Mouse (Mus musculus) limb, embryonic 13.5 days (tissue): ENCODE measurements at regions not wholly inside any gene's neighbourhood (a gene's known extent, or its start where the extent isn't known, plus 50 kb on each side); places are given as distances from the start of the nearest gene placed in this dataset.

Source experiments
- ATAC-seq: fragments of 200-750 bp; cut with Nextera tagmentation; 2 replicates; pipeline ENCODE4 v1.8.0; 2017; ENCODE audit warnings: low read depth, moderate number of reproducible peaks, moderate TSS enrichment; ENCODE audit not compliant: low FRiP score
- H3K27ac ChIP-seq: fragments of 300-500 bp; sonication (generic); 2 replicates; pipeline ENCODE4 v1.5.1; 2015; ENCODE audit warnings: inconsistent platforms, mild to moderate bottlenecking, moderate library complexity
- H3K27me3 ChIP-seq: fragments of 300-500 bp; sonication (generic); 2 replicates; pipeline ENCODE4 v1.6.1; 2015; ENCODE audit warnings: mild to moderate bottlenecking, inconsistent platforms
- H3K36me3 ChIP-seq: fragments of 300-500 bp; sonication (generic); 2 replicates; pipeline ENCODE4 v1.6.1; 2015; ENCODE audit warnings: inconsistent platforms, mild to moderate bottlenecking, moderate library complexity
- H3K4me1 ChIP-seq: fragments of 300-500 bp; sonication (generic); 2 replicates; pipeline ENCODE4 v1.6.1; 2015; ENCODE audit warnings: inconsistent platforms
- H3K4me2 ChIP-seq: fragments of 300-500 bp; sonication (generic); replicated peaks from 2 replicates; pipeline ENCODE4 v1.6.1; 2015; ENCODE audit warnings: inconsistent platforms, mild to moderate bottlenecking, moderate library complexity
- H3K4me3 ChIP-seq: fragments of 300-500 bp; sonication (generic); 2 replicates; pipeline ENCODE4 v1.5.1; 2015; ENCODE audit warnings: moderate library complexity, mild to moderate bottlenecking, inconsistent platforms
- H3K9ac ChIP-seq: fragments of 300-500 bp; sonication (generic); 2 replicates; pipeline ENCODE4 v1.6.1; 2015; ENCODE audit warnings: mild to moderate bottlenecking, inconsistent platforms
- H3K9me3 ChIP-seq: fragments of 300-500 bp; sonication (generic); 2 replicates; pipeline ENCODE4 v1.6.1; 2016; ENCODE audit warnings: inconsistent platforms
- WGBS: fragments of 180-500 bp; shearing (Covaris S2); methylation state at CpG from one replicate; pipeline ENCODE4 v1.1.7; 2015; 5-methylcytosine and 5-hydroxymethylcytosine counted together

DNA sequence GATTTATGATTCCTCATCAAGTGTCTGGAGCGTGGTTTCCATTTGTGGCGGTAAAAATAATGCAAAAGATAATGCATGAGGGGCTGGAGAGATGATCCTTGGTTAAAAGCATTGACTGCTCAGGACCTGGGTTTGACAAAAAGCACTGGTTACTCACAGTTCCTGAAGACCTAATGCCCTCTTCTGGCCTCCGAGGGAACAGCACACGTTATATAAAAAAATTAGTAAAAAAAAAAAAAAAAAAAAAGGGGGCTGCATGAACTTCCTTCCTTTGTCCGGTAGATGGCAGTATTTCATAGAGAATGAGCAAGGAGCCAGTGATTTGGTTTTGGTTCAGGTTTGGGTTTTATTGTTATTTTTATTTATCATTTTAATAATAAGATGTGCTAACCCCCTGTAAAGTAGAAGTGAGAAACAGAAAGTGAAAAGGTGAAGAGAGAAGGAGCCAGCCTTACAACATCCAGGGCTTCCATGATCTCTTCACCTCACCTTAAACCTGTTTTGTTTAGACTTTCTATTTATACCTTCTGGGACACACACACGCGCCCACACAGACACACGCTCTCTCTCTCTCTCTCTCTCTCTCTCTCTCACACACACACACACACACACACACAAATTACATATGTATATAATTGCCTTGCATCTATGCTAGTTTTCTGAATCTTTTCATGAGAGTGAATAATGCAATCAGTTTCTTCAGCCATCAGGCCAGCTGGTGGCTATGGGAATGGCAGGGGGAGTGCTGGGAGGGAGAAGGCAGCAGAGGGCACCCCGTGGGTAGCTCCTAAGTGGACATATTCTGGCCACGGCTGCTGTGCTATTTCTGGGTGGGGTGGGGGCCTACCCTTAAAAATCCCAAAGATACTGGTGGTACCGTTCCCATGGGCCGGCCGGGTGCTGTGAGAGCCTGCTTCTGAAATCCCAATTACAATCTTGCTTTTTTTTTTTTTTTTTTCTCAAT is 230.0 kb downstream of the Poteg start:
- H3K9me3 ChIP-seq = no peaks in the 10 kb centered on the region
- H3K9ac ChIP-seq = no peak overlapping the region
- 40% methylated on average over 13 of the region's 13 CpGs for WGBS
- no peak overlapping the region for H3K4me2 ChIP-seq
- H3K4me1 ChIP-seq = no peaks in the 10 kb centered on the region
- 0 out of 2 replicates have a peak, but pooled peaks cover 10% of the 10 kb centered on the region for H3K27me3 ChIP-seq
- no peak overlapping the region for H3K27ac ChIP-seq
- no peak for ATAC-seq
- no peaks in the 10 kb centered on the region for H3K36me3 ChIP-seq
- no peak overlapping the region for H3K4me3 ChIP-seq

DNA sequence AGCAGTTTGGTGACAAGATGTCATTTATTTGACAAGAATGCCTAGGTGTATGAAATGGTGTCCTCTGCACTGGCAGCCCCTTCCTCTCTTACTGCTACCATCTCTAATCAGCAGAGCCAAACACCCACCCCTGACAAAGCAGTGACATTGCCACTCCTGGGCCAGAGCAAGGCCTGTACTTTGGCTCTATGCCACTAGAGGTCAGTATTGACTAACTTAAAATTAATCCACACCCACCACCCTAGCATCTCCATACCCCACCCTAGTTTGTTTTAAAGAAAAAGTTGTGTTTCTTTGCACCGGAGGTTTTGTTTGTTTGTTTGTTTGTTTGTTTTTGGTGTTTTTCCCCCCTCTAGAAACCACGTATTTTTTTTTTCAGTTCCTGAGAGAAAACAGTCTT is 231.7 kb downstream of the Poteg start:
- H3K9me3 ChIP-seq = no peaks in the 10 kb centered on the region
- no peak overlapping the region for H3K27ac ChIP-seq
- H3K36me3 ChIP-seq = no peaks in the 10 kb centered on the region
- no peaks in the 10 kb centered on the region for H3K4me1 ChIP-seq
- no peak overlapping the region for H3K4me2 ChIP-seq
- 0 out of 2 replicates have a peak, but pooled peaks cover 10% of the 10 kb centered on the region for H3K27me3 ChIP-seq
- WGBS = 9% methylated on average over 2 of the region's 2 CpGs
- peak; percentile 57; the same call in 1 of the 2 replicates for ATAC-seq
- H3K4me3 ChIP-seq = no peak overlapping the region
- no peak overlapping the region for H3K9ac ChIP-seq

GRCm38 (mm10) chr8:27721988-27722387 is 274.5 kb downstream of the Poteg start:
- Histone ChIP-seq H3K27ac (no peak overlapping the region), H3K36me3 (no peaks in the 10 kb centered on the region), H3K4me3 (no peak overlapping the region), H3K4me1 (no peaks in the 10 kb centered on the region), H3K27me3 (no peaks in the 10 kb centered on the region), H3K9ac (no peak overlapping the region), H3K9me3 (no peaks in the 10 kb centered on the region), H3K4me2 (no peak overlapping the region)
- ATAC-seq = no peak
- WGBS = 85% methylated on average over 6 of the region's 6 CpGs

DNA sequence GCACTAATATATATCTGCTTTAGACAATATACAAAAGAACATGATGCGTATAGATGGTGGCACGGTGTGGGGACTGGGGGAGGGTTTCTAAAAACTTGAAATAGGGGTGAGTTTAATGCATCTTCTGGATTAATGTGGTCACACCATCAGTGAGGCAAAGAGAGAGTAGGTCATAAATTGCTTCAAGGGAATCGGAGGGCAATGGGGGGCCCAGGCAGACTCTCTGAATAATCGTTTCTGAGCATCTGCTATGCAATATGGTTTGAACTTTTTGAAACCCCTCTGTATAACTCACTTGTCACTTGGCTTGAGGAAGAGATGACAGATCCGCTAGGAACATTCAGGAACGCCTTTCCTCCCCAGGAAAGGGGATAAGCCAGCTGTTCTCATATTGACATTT is 322.8 kb downstream of the Poteg start:
- Histone ChIP-seq H3K4me1 (no peaks in the 10 kb centered on the region), H3K27me3 (no peaks in the 10 kb centered on the region), H3K9me3 (no peaks in the 10 kb centered on the region), H3K36me3 (no peaks in the 10 kb centered on the region), H3K27ac (no peak overlapping the region), H3K4me2 (no peak overlapping the region), H3K4me3 (no peak overlapping the region), H3K9ac (no peak overlapping the region)
- 77% methylated on average over 6 of the region's 6 CpGs for WGBS
- no peak for ATAC-seq

GRCm38 (mm10) chr8:27770803-27771202 is 323.3 kb downstream of the Poteg start:
- Histone ChIP-seq H3K4me3 (no peak overlapping the region), H3K9ac (no peak overlapping the region), H3K36me3 (no peaks in the 10 kb centered on the region), H3K9me3 (no peaks in the 10 kb centered on the region), H3K27me3 (no peaks in the 10 kb centered on the region), H3K4me2 (no peak overlapping the region), H3K27ac (no peak overlapping the region), H3K4me1 (no peaks in the 10 kb centered on the region)
- 69% methylated on average over 8 of the region's 8 CpGs for WGBS
- no peak for ATAC-seq

DNA sequence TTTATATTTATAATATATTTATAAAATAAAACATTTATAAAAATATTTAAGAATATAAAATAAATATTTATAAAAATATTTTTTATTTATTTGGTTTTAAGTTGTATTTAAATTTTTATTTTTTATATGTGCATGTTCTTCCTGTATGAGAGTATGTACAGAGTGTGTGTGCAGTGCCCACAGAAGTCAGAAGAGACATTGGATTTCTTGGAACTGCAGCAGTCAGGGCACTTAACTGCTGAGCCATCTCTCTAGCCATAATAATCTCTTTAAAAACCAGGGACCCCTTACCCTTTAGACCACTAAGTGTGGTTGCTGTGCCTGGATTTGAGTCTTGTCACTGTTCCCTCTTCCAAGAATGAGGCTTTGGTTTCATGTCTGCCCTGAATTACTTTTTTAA is 323.8 kb downstream of the Poteg start:
- Histone ChIP-seq H3K9me3 (no peaks in the 10 kb centered on the region), H3K27me3 (no peaks in the 10 kb centered on the region), H3K4me3 (no peak overlapping the region), H3K4me2 (no peak overlapping the region), H3K4me1 (no peaks in the 10 kb centered on the region), H3K36me3 (no peaks in the 10 kb centered on the region), H3K9ac (no peak overlapping the region), H3K27ac (no peak overlapping the region)
- no peak for ATAC-seq

GRCm38 (mm10) chr8:27778982-27779381 is 331.5 kb downstream of the Poteg start:
- WGBS = 78% methylated on average over 3 of the region's 3 CpGs

More at GRCm38 (mm10) chr8:27778982-27779381, 331.5 kb downstream of the Poteg start:
- Histone ChIP-seq H3K36me3 (no peaks in the 10 kb centered on the region), H3K4me3 (no peak overlapping the region), H3K9me3 (no peaks in the 10 kb centered on the region), H3K27ac (no peak overlapping the region), H3K27me3 (no peaks in the 10 kb centered on the region), H3K4me2 (no peak overlapping the region), H3K9ac (no peak overlapping the region), H3K4me1 (no peaks in the 10 kb centered on the region)
- ATAC-seq = no peak
